Mouse (Mus musculus): ENCODE measurements around the gene Cpvl.

GRCm38 (mm10) chr6:53963906-53964496 is 14.5 kb downstream of the Cpvl start:
- TF ChIP-seq CTCF (IDR thresholded peaks at IDR 0.05) (no peak), EP300 (IDR thresholded peaks at IDR 0.05) (no peak)
